Mouse (Mus musculus) heart, adult 8-10 months (tissue): Measurements from ENCODE around the gene Rufy1. TPM values are rescaled to one million over a fixed set of nuclear protein-coding genes. Genes with fewer than 3 reads are reported as not detected.
A peak's percentile ranks its signal among the peaks of the same experiment; 100 is the strongest.
"Not testable (repeated sequence)": the region's sequence is repeated elsewhere in the genome, so short reads cannot be mapped to it uniquely, and the experiment has no call there.

Experiments
- DNase-seq: peaks from one replicate; pipeline ENCODE4 v3.0.0; 2022; ENCODE audit warnings: low spot score
- total RNA-seq, 4 experiments: library from RNA; stranded (reverse); gene quantifications; 2 replicates each; pipeline ENCODE4 v1.2.4; 2022

The Rufy1 gene
- total RNA-seq, result 10 to 100 TPM; 27.5 to 34.9 (median 30.2) TPM

GRCm38 (mm10) chr11:50430277-50431133 lies at the start of gene Rufy1:
Gene Rufy1 (minus strand): TSS chr11:50431125.
- DNase-seq, result peak; percentile 80

GRCm38 (mm10) chr11:50478072-50478471 lies 47.1 kb upstream of the Rufy1 start:
- no peak for DNase-seq

GRCm38 (mm10) chr11:50477486-50478070 lies 46.7 kb upstream of the Rufy1 start:
- DNase-seq, result no peak

- DNase-seq, result no peak
These were observed 46.0 kb upstream of the Rufy1 start for GRCm38 (mm10) chr11:50476971-50477370.

- DNase-seq, result no peak
These were observed 43.0 kb upstream of the Rufy1 start for GRCm38 (mm10) chr11:50473933-50474332.

GRCm38 (mm10) chr11:50472161-50472939 lies 41.4 kb upstream of the Rufy1 start:
- no peak for DNase-seq

- no peak for DNase-seq
These were observed 30.6 kb upstream of the Rufy1 start for GRCm38 (mm10) chr11:50461481-50461880.

GRCm38 (mm10) chr11:50459250-50459649 lies 28.3 kb upstream of the Rufy1 start:
- no peak for DNase-seq

GRCm38 (mm10) chr11:50457111-50457911 lies 26.4 kb upstream of the Rufy1 start:
- peak; percentile 21 for DNase-seq

- no peak for DNase-seq
These were observed 25.5 kb upstream of the Rufy1 start for GRCm38 (mm10) chr11:50456455-50456854.

- DNase-seq, result no peak
These were observed 24.0 kb upstream of the Rufy1 start for GRCm38 (mm10) chr11:50454934-50455333.

- DNase-seq, result no peak
These were observed 19.3 kb upstream of the Rufy1 start for GRCm38 (mm10) chr11:50450236-50450635.

- not testable (repeated sequence) for DNase-seq
These were observed 17.2 kb upstream of the Rufy1 start for GRCm38 (mm10) chr11:50448163-50448562.

GRCm38 (mm10) chr11:50443259-50444065 lies 12.5 kb upstream of the Rufy1 start:
- DNase-seq, result peak; percentile 48

GRCm38 (mm10) chr11:50441637-50442036 lies 10.7 kb upstream of the Rufy1 start:
- DNase-seq, result no peak

GRCm38 (mm10) chr11:50440691-50441090 lies 9.8 kb upstream of the Rufy1 start:
- no peak for DNase-seq

GRCm38 (mm10) chr11:50439857-50440256 lies 8.9 kb upstream of the Rufy1 start:
- DNase-seq, result peak; percentile 33

GRCm38 (mm10) chr11:50432896-50433295 lies 2.0 kb upstream of the Rufy1 start:
- no peak for DNase-seq

GRCm38 (mm10) chr11:50432069-50432440 lies 1.1 kb upstream of the Rufy1 start:
- no peak for DNase-seq
